Mouse (Mus musculus) ES-Bruce4 (cell line): ENCODE measurements at regions not wholly inside any gene's neighbourhood (a gene's known extent, or its start where the extent isn't known, plus 50 kb on each side); places are given as distances from the start of the nearest gene placed in this dataset.

Experiments used
- CTCF ChIP-seq: IDR thresholded peaks from one replicate; pipeline ENCODE4 v1.8.1; 2011; ENCODE audit warnings: low read depth, low read length
- POLR2A ChIP-seq: IDR thresholded peaks from one replicate; pipeline ENCODE4 v1.8.1; 2011; ENCODE audit warnings: low read length; ENCODE audit not compliant: insufficient read depth

DNA sequence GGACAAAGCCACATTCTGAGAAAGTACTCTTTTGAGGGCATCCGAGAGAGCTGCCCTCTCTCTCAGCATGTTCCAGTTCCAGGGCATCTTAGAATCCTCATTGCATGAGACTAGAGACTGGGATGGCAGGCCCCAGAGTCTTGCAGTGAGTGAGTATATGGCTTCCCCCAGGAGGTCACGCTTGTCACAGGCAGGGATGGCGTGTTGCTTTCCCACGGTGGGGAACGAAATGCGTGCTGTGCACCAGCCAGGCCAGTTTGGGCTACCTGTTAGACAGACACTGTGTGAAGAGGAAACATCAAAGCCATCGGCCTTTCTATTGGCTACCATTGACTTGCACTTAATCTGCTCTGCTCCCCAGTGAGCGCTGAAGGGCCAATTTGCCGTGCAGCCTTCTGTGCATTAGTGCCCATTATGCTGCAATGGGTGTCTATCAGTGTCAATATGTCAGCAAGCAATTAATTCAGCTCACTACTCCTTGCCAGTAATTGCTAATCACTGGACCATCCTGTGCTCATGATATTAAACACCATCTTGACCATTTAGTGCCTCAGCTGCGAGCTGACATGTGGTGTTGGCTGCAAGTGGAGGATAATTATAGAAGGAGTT is 191.3 kb upstream of the A230072I06Rik start:
- no peak for TF ChIP-seq CTCF
- TF ChIP-seq POLR2A, result no peak
